Mouse (Mus musculus) A20 (cell line): ENCODE measurements at regions not wholly inside any gene's neighbourhood (a gene's known extent, or its start where the extent isn't known, plus 50 kb on each side); places are given as distances from the start of the nearest gene placed in this dataset.

Source experiments
- DNase-seq: peaks from one replicate; pipeline ENCODE4 v3.0.0-alpha.2; 2011; ENCODE audit warnings: low read depth, low spot score

GRCm38 (mm10) chr4:55703346-55703916 is 171.2 kb upstream of the Klf4 start:
- DNase-seq, result no peak

- no peak for DNase-seq
Observed at GRCm38 (mm10) chr4:55701334-55701733, 169.1 kb upstream of the Klf4 start.

GRCm38 (mm10) chr4:55699917-55700316 is 167.7 kb upstream of the Klf4 start:
- no peak for DNase-seq

GRCm38 (mm10) chr4:55699161-55699560 is 166.9 kb upstream of the Klf4 start:
- no peak for DNase-seq

GRCm38 (mm10) chr4:55697108-55697507 is 164.8 kb upstream of the Klf4 start:
- no peak for DNase-seq

GRCm38 (mm10) chr4:55696428-55696827 is 164.2 kb upstream of the Klf4 start:
- DNase-seq, result no peak

- no peak for DNase-seq
Observed at GRCm38 (mm10) chr4:55695246-55695645, 163.0 kb upstream of the Klf4 start.

GRCm38 (mm10) chr4:55689479-55689878 is 157.2 kb upstream of the Klf4 start:
- no peak for DNase-seq

GRCm38 (mm10) chr4:55686771-55687170 is 154.5 kb upstream of the Klf4 start:
- no peak for DNase-seq

- DNase-seq, result no peak
Observed at GRCm38 (mm10) chr4:55672288-55672687, 140.0 kb upstream of the Klf4 start.

- no peak for DNase-seq
Observed at GRCm38 (mm10) chr4:55670258-55670657, 138.0 kb upstream of the Klf4 start.

- no peak for DNase-seq
Observed at GRCm38 (mm10) chr4:55664822-55665221, 132.6 kb upstream of the Klf4 start.

GRCm38 (mm10) chr4:55663856-55664255 is 131.6 kb upstream of the Klf4 start:
- DNase-seq, result no peak

GRCm38 (mm10) chr4:55662041-55662440 is 129.8 kb upstream of the Klf4 start:
- DNase-seq, result no peak

- DNase-seq, result no peak
Observed at GRCm38 (mm10) chr4:55658904-55659303, 126.6 kb upstream of the Klf4 start.

- no peak for DNase-seq
Observed at GRCm38 (mm10) chr4:55655329-55655728, 123.1 kb upstream of the Klf4 start.

GRCm38 (mm10) chr4:55652628-55653027 is 120.4 kb upstream of the Klf4 start:
- DNase-seq, result no peak

- no peak for DNase-seq
Observed at GRCm38 (mm10) chr4:55651811-55652410, 119.6 kb upstream of the Klf4 start.

- no peak for DNase-seq
Observed at GRCm38 (mm10) chr4:55651051-55651763, 118.9 kb upstream of the Klf4 start.

- no peak for DNase-seq
Observed at GRCm38 (mm10) chr4:55650186-55650585, 117.9 kb upstream of the Klf4 start.

GRCm38 (mm10) chr4:55648376-55648775 is 116.1 kb upstream of the Klf4 start:
- no peak for DNase-seq

- DNase-seq, result no peak
Observed at GRCm38 (mm10) chr4:55645432-55645831, 113.2 kb upstream of the Klf4 start.

- DNase-seq, result no peak
Observed at GRCm38 (mm10) chr4:55644895-55645294, 112.6 kb upstream of the Klf4 start.
